Mouse (Mus musculus): ENCODE results near the gene 6330409D20Rik.
A peak's percentile ranks its signal among the peaks of the same experiment; 100 is the strongest.

The 6330409D20Rik gene

GRCm38 (mm10) chr2:32693823-32694411, 46.9 kb downstream of the 6330409D20Rik start:
- peak; percentile 90 for DNase-seq

GRCm38 (mm10) chr2:32693282-32693681, 47.5 kb downstream of the 6330409D20Rik start:
- DNase-seq: no peak

GRCm38 (mm10) chr2:32692496-32692895, 48.3 kb downstream of the 6330409D20Rik start:
- no peak for DNase-seq

- no peak for DNase-seq
Measured at GRCm38 (mm10) chr2:32691041-32691440, 49.8 kb downstream of the 6330409D20Rik start.

- DNase-seq: peak; percentile 76 to 89
Measured at GRCm38 (mm10) chr2:32689420-32689819, 51.4 kb downstream of the 6330409D20Rik start.

- DNase-seq: no peak
Measured at GRCm38 (mm10) chr2:32687562-32687961, 53.3 kb downstream of the 6330409D20Rik start.

GRCm38 (mm10) chr2:32686640-32687039, 54.2 kb downstream of the 6330409D20Rik start:
- DNase-seq: no peak

- DNase-seq: no peak
Measured at GRCm38 (mm10) chr2:32685807-32686206, 55.0 kb downstream of the 6330409D20Rik start.

- no peak for DNase-seq
Measured at GRCm38 (mm10) chr2:32684681-32685428, 56.0 kb downstream of the 6330409D20Rik start.

- no peak for DNase-seq
Measured at GRCm38 (mm10) chr2:32683701-32684100, 57.1 kb downstream of the 6330409D20Rik start.

GRCm38 (mm10) chr2:32682721-32683417, 57.9 kb downstream of the 6330409D20Rik start:
- DNase-seq: no peak

Data from spleen, adult 18-20 months (tissue).